Mouse (Mus musculus) monocyte, adult 2 months (primary cell): ENCODE results near the gene Gas2.

Experiments
- DNase-seq, 2 experiments: peaks; one replicate each; pipeline ENCODE4 v3.0.0; 2022; ENCODE audit warnings: low spot score in 2 of 2, low read depth in 1 of 2

Gene Gas2

GRCm38 (mm10) chr7:51964681-51965080, 102.9 kb downstream of the Gas2 start:
- no peak for DNase-seq

GRCm38 (mm10) chr7:51967581-51967980, 105.8 kb downstream of the Gas2 start:
- DNase-seq = no peak

DNA sequence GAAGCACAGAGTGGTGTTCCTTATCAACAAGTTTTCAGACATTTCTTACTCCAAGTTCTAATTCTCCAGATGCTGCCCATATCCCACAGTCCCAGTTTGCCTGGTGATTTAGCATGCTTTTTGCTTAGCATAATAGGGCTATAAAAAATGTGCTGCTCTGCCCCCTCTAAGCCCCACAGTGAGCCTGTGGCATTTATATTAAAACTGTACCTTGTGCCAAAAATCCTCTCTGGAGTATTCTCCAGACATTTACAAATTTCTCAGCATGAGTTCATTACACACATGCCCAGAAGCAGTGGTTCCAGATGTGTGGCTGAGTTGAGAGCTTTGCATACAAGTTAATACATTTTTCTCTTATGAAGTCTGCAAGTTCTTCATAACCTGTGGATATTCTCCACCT, 107.6 kb downstream of the Gas2 start:
- no peak for DNase-seq

GRCm38 (mm10) chr7:51972252-51972855, 110.5 kb downstream of the Gas2 start:
- DNase-seq = no peak

DNA sequence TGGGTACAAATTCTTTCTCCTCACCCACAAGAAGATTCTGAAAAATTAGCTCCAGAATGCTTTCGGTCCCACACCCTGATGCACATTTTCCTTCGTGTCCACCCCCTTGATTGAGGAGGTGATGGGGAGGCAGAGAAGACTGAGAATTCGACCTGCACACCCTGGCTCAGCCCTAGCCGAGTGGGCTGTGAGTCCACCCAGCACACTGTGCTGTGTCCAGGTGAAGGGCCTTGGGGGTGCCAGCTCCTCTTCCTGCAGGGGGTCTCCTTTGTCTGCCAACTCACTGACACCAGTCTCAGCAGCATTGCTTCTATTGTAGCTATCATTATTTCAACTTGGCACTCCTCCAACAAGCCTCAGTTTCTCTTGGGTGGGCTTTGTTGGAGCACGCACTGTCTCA, 111.3 kb downstream of the Gas2 start:
- DNase-seq = no peak

- no peak for DNase-seq
These were observed 111.7 kb downstream of the Gas2 start for GRCm38 (mm10) chr7:51973526-51973925.

DNA sequence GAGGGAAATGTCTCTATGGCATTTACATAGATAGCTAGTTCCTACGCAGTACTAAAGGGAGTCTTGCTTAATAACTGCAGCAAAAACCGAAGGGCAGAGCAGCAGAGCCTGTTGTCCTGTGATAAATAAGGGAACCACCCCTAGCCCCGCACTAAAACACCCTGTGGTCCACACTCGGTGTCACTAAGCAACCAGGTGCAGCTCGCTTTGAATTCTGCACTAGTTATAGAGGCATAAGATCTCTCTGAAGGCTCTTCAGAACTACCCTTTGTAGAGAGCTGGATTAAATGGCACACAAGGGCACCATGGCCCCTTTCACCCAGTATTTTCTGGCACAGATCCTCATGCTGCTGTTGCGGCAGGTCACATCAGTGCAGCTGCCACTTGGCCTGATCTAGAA, 113.4 kb downstream of the Gas2 start:
- no peak for DNase-seq

GRCm38 (mm10) chr7:51979271-51979670, 117.5 kb downstream of the Gas2 start:
- DNase-seq = no peak

GRCm38 (mm10) chr7:51982303-51982702, 120.5 kb downstream of the Gas2 start:
- DNase-seq = no peak

GRCm38 (mm10) chr7:51985763-51986162, 123.9 kb downstream of the Gas2 start:
- DNase-seq = no peak

DNA sequence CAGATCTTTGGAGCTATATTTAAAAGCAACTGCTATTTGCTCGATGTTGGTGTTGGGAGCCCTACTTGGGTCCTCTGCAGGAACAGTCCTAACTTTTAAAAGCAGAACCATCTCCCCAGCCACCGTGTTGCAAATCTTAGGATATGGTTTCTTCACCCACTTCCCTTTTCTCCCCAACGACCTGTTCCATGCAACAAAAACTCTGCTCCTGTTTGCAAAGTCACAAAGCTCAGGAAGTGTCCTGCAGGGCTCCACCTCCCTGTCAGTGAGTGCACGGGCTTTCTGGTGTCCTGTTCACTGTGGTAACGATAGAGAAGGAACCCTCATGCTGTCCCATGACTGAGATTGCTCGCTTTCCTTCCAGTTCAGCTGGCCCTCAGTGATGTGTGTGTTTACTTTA, 125.1 kb downstream of the Gas2 start:
- DNase-seq = peak; percentile 23 to 60

- DNase-seq = no peak
These were observed 129.2 kb downstream of the Gas2 start for GRCm38 (mm10) chr7:51991020-51991419.

DNA sequence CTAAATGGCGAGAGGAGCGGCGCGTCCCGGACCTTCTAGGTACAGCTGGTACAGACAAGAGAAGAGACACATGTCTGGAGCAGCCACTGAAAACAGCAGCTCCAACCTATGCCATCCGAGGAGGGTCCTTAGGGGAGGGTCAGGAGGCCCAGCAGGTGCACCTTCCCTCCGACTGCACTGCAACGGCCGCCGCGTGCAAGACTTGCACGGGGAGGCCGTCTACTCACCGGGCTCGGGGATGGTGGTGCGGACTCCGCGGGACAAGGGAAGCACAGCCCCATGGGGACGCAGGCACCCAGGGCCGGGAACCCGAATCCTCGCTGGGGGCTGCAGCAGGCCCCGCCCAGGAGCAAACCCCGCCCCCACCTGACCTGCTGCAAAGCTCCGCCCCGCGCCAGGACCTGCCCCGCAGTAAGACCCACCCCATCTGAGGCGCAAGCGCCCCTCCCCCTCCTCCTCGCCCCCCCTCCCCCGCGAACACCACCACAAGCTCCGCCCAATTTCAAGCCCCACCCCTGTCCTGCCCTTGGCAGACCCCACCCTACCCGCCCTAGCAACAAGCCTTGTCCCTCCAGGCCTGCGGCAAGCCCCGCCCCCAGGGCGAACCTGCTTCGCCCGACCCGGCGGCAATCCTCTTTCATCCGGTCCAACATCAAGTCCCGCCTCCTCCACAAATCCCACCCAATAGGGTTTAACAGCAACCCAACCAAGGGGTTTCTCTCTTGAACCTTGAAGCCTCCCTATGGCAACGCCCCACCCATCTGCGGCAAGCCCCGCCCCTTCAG, 143.9 kb downstream of the Gas2 start, which contains the start of gene Svip:
Gene Svip (minus strand): TSS at position 508 of the 785 bp plus-strand sequence.
- DNase-seq = peak; percentile 47 to 67

DNA sequence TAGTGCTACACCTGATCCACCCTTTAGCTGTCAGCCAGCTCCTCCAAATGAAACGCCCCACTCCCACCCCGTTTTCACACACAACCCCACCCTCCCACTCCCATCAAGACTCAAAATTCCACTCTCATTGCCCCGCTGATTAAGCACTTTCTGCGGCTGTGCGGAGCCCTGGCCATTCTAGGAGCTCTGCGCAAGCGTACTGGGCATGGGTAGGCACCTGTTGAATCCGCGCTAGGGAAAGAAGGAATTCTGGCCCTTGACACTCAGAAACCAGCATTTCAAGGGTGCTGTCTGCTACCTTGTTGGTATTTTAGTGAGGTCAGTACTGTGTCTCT, 144.4 kb downstream of the Gas2 start:
- no peak for DNase-seq

- no peak for DNase-seq
These were observed 145.3 kb downstream of the Gas2 start for GRCm38 (mm10) chr7:52007138-52007537.

GRCm38 (mm10) chr7:52013457-52013856, 151.6 kb downstream of the Gas2 start:
- no peak for DNase-seq

DNA sequence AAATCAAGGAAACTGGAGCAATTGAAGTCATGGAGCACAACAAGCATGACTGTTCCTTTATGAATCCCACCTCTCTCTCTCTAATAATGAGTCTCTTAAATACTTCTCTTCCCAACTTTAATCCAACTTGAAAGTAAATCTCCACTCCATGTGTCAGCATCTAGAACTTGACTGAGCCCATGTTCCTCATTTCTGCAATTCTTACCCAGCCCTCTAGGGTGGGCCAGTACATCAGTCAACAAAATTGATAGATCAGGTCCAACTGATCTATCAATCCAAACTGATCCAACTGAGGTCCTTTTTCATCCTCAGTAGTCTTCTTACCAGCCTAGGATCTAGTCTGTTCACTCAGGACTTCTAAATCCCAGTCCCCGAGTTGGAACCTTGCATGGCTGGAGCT, 153.4 kb downstream of the Gas2 start:
- DNase-seq = no peak

GRCm38 (mm10) chr7:52015628-52016027, 153.8 kb downstream of the Gas2 start, which contains the start of gene 1700015G11Rik:
1700015G11Rik (minus strand) TSS chr7:52015728.
- DNase-seq = no peak

DNA sequence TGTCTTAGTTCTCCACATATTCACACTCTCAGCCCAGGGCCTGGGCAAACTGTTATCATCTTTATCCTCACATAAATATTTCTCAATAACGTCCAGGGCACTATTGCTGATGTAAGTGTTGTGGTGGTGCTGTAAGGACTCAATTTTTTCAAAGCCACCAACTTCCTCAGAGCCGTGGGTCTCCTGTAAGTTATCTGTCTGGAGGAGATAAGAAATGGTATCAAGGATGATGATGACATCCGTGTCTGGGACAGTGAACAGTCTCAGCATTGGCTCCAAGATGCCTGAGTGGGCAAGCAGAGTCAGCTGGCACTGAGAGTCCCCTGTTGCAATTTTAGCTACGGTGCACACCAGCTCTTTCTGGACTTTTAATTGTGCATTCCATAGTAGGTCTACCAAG, 160.2 kb downstream of the Gas2 start:
- DNase-seq = no peak

- DNase-seq = no peak
These were observed 162.3 kb downstream of the Gas2 start for GRCm38 (mm10) chr7:52024050-52024626.

GRCm38 (mm10) chr7:52037600-52038582, 176.1 kb downstream of the Gas2 start:
- DNase-seq = no peak
